Mouse (Mus musculus) lung, embryonic 15.5 days (tissue): ENCODE results near the gene Ly6g6f. TPM values are rescaled to one million over a fixed set of nuclear protein-coding genes. Genes with fewer than 3 reads are reported as not detected.
"Not testable (repeated sequence)": the region's sequence is repeated elsewhere in the genome, so short reads cannot be mapped to it uniquely, and the experiment has no call there.

Experiments used
- ATAC-seq: fragments of 200-750 bp; cut with Nextera tagmentation; 2 replicates; pipeline ENCODE4 v1.8.0; 2017; ENCODE audit warnings: moderate number of reproducible peaks, borderline replicate concordance; ENCODE audit not compliant: low FRiP score, low TSS enrichment; ENCODE audit errors: extremely low read depth
- H3K27ac ChIP-seq: fragments of 300-500 bp; sonication (generic); 2 replicates; pipeline ENCODE4 v1.5.1; 2015; ENCODE audit warnings: moderate library complexity, mild to moderate bottlenecking, inconsistent platforms
- H3K27me3 ChIP-seq: fragments of 300-500 bp; sonication (generic); 2 replicates; pipeline ENCODE4 v1.6.1; 2015; ENCODE audit warnings: inconsistent platforms
- H3K36me3 ChIP-seq: fragments of 300-500 bp; sonication (generic); 2 replicates; pipeline ENCODE4 v1.6.1; 2015; ENCODE audit warnings: inconsistent platforms
- H3K4me1 ChIP-seq: fragments of 300-500 bp; sonication (generic); 2 replicates; pipeline ENCODE4 v1.6.1; 2015; ENCODE audit warnings: inconsistent platforms
- H3K4me2 ChIP-seq: fragments of 300-500 bp; sonication (generic); 2 replicates; pipeline ENCODE4 v1.6.1; 2015; ENCODE audit warnings: inconsistent platforms, mild to moderate bottlenecking, moderate library complexity
- H3K4me3 ChIP-seq: fragments of 300-500 bp; sonication (generic); 2 replicates; pipeline ENCODE4 v1.5.1; 2015; ENCODE audit warnings: mild to moderate bottlenecking, inconsistent platforms
- H3K9ac ChIP-seq: fragments of 300-500 bp; sonication (generic); 2 replicates; pipeline ENCODE4 v1.6.1; 2015; ENCODE audit warnings: inconsistent platforms
- H3K9me3 ChIP-seq: fragments of 300-500 bp; sonication (generic); 2 replicates; pipeline ENCODE4 v1.6.1; 2016; ENCODE audit warnings: inconsistent platforms
- WGBS: fragments of 180-500 bp; shearing (Covaris S2); methylation state at CpG from one replicate; pipeline ENCODE4 v1.1.7; 2015; 5-methylcytosine and 5-hydroxymethylcytosine counted together
- polyA plus RNA-seq: library from polyadenylated mRNA; unstranded; fragments of >200 nt; fragmentation: Nextera tagmentation; extraction: Ambion mirVana; gene quantifications from 2 replicates; pipeline ENCODE4 v1.2.1, GENCODE M21; 2015

Gene Ly6g6f
- polyA plus RNA-seq, 1 experiment from 2014 or later = 0.51 TPM

DNA sequence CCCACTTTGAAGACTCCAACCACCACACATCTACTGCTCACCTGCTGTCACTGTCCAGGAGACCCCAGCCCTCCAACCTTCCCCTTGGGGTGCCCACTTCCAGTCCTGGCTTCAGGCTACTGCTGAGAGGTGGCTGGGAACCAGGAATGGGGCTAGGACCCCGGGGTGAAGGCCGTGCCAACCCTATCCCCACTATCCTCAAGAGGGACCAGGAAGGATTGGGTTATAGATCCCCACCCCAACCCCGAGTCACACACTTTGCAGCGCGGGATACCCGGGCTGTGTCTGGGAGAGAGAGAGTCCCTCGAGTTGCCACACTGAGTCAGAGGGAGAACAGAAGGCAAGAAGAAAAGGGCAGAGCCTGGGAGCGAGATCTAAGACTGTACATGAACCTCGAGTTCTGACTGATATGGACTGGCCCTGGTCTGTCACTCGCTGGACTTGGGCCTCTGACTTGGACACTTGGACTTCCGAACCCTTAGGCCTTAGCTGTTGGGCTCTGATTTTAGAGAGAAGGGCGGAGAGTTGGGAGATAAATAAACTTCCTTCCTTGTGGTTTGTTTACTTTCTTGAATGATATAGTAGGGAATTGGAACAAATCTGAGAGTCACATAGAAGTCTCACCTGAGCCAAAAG lies 39.0 kb upstream of the Ly6g6f start:
- 89% methylated on average over 12 of the region's 12 CpGs for WGBS

DNA sequence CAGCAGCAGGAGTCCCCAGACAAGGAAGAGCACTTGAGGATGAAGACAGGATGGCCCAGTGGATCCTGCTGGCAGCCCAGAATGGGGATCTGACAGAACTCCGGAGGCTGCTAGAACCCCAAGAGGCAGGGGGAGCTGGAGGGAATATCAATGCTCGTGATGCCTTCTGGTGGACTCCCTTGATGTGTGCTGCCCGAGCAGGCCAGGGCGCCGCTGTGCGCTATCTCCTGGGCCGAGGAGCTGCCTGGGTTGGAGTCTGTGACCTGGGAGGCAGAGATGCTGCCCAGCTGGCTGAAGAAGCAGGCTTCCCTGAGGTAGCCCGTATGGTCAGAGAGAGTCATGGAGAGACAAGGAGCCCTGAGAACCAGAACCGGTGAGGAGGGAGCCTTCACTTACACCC lies 37.9 kb upstream of the Ly6g6f start:
- H3K9me3 ChIP-seq, H3K4me2 ChIP-seq, H3K4me3 ChIP-seq, ATAC-seq, H3K9ac ChIP-seq, H3K27me3 ChIP-seq, H3K27ac ChIP-seq: not testable (repeated sequence)
- peaks cover 48% of the 10 kb centered on the region for H3K4me1 ChIP-seq
- H3K36me3 ChIP-seq = peaks cover 26% of the 10 kb centered on the region
- 87% methylated on average over 9 of the region's 9 CpGs for WGBS

More for the DNA sequence above, 39.0 kb upstream of the Ly6g6f start:
- peaks cover 15% of the 10 kb centered on the region; the same call in 1 of the 2 replicates for H3K36me3 ChIP-seq
- not testable (repeated sequence) for H3K27me3 ChIP-seq, H3K27ac ChIP-seq, H3K9me3 ChIP-seq, ATAC-seq, H3K4me2 ChIP-seq, H3K9ac ChIP-seq, H3K4me3 ChIP-seq
- H3K4me1 ChIP-seq = peaks cover 48% of the 10 kb centered on the region

DNA sequence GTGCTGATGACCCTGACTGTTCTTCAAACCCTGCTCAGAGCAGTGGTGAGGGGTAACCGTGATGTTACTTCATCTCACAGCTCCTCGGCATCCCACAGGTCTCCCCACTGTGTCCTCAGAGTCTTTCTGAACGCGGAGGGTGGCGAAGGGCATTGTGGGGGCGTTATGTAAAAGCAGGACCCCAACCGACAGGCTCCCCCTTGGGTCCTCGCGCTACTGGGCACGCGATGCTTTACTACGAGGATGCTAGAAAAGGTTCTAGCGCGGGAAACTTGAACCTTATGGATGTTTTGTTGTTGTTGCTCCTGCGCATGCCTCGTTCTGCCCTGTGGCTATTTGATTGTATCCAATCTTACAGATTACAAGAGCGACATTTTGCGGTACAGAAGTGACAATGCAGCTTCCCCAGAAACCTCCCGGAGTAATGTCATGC lies 36.5 kb upstream of the Ly6g6f start, which contains the start of gene Csnk2b:
TSS of gene Csnk2b (minus strand) at position 183 of the 433 bp plus-strand sequence.
- H3K4me3 ChIP-seq = peak within 1 kb of the TSS; percentile 81
- no peaks in the 10 kb centered on the region for H3K9me3 ChIP-seq
- peaks cover 37% of the 10 kb centered on the region for H3K4me1 ChIP-seq
- H3K4me2 ChIP-seq = peak within 1 kb of the TSS; percentile 95
- H3K27me3 ChIP-seq = no peaks in the 10 kb centered on the region
- peak within 1 kb of the TSS; percentile 91 for H3K9ac ChIP-seq
- under 1% methylated on average over 19 of the region's 19 CpGs for WGBS
- H3K27ac ChIP-seq = peak within 1 kb of the TSS; percentile 86
- ATAC-seq = no peak; the same call in 1 of the 2 replicates
- H3K36me3 ChIP-seq = peaks cover 37% of the 10 kb centered on the region

DNA sequence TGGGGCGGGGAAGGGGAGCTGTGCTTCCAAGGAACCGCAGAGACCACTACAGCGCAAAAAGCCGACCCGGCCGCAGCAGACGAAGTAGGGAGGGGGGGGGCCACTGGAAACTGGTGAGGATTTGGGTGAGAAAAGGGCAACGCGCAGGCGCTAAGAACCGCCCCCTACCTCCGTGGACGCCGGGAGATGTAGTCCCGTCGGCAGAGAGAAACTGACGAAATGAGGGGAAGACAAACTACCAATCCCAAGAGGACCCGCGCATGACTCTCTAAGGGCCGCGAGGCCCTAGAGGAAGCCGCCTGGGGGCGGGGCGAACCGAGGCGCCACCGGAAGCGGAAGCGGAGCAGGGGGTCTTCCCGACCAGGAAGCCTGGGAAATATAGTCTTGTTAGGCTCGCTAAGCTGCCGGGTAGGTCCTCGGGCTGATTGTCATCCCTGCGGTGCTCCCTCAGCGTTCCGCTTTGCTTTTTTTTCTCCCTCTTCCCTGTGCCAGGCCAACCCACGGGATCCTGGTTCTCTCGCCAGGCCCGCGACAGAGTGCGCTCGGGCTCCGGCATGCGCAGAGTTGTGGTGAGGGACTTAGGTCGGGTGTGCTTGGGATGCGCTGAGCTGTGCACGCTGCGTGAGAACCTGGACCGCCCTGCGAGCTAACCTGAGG lies 35.9 kb upstream of the Ly6g6f start, which contains the start of gene Gpank1:
TSS of gene Gpank1 (plus strand) at position 313 of the 657 bp plus-strand sequence.
- Histone ChIP-seq H3K9ac (peak within 1 kb of the TSS; percentile 91), H3K4me2 (peak within 1 kb of the TSS; percentile 95), H3K27me3 (no peaks in the 10 kb centered on the region), H3K36me3 (peaks cover 41% of the 10 kb centered on the region), H3K4me1 (peaks cover 33% of the 10 kb centered on the region), H3K9me3 (no peaks in the 10 kb centered on the region), H3K27ac (peak within 1 kb of the TSS; percentile 86), H3K4me3 (peak within 1 kb of the TSS; percentile 81)
- under 1% methylated on average over 48 of the region's 50 CpGs for WGBS
- ATAC-seq = peak; percentile 97

DNA sequence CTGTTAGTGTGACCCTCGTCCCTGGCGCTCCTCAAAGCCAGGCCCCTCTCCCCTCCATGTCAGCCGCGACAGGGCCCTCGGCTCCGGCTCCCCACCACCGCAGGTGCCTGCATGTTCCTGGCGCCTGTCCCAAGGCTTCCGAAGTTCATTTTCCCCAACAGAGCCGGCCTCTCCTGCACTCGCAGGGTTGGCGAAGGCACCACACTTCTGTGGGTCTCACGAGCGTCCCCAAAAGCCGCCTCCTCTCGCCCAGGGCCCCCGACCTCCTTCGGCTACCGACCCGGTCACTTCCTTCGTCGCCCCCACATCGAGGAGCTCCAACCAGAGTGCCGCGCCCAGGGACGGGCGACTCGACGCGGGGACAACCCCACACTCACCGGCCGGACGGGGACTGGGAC lies 35.3 kb upstream of the Ly6g6f start:
- H3K4me3 ChIP-seq = peak overlapping the region; percentile 81
- peak overlapping the region; percentile 60 for H3K27ac ChIP-seq
- peaks cover 30% of the 10 kb centered on the region for H3K4me1 ChIP-seq
- H3K9me3 ChIP-seq = no peaks in the 10 kb centered on the region
- H3K4me2 ChIP-seq = peak overlapping the region; percentile 95
- H3K9ac ChIP-seq = peak overlapping the region; percentile 91
- H3K36me3 ChIP-seq = peaks cover 46% of the 10 kb centered on the region
- no peaks in the 10 kb centered on the region for H3K27me3 ChIP-seq
- under 1% methylated on average over 33 of the region's 33 CpGs for whole genome bisulfite sequencing
- no peak for ATAC-seq

DNA sequence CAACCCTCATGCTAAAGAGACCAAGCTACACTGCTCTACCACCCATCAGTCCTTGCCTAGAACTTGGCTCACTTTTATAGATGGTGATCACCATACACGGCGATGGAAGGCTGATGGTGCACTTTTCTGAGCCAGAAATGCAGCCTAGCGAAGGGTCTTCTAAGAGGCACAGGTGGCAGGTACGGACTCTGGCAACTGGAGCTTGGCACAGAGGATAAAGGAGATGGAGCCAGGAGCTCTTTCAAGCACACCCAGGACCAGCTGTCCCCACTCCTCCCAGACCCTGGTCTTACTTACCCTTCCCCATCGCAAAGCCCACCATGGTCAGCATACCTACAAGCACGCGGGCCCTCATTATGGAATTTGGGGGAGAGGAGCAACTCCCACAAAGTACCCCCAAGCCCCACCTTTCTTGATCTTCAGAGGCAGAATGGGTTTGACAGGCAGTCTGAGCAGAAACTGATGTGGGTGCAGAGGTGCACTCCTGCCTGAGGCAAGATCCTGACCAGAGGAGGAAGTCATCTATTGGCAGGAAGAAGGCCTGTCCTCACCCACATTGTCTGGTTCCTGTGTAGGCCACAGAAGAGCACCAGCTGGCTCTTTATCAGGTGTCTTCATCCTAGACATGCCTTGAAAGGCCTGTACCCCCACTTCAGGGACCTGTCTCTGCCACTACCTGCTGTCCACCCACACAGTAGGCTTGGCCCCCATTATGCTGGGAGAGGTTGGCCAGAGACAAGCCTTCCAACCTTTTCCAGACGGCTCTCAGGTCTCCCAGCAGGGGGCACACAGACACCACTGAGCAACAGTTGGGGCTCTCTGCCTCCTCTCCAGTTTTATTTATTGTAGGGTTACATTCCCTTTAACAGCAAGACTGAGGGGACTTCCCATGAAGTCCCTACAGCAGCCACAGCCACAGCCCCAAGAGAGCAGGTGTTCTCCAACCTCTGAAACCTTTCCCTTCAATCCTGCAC lies 29.9 kb upstream of the Ly6g6f start, which contains the start of gene Ly6g5b:
TSS of gene Ly6g5b (minus strand) at position 383 of the 974 bp plus-strand sequence.
- no peak within 1 kb of the TSS for H3K4me3 ChIP-seq
- H3K4me1 ChIP-seq = peaks cover 8% of the 10 kb centered on the region
- no peaks in the 10 kb centered on the region for H3K9me3 ChIP-seq
- H3K27me3 ChIP-seq = no peaks in the 10 kb centered on the region
- H3K27ac ChIP-seq = no peak within 1 kb of the TSS
- WGBS = 84% methylated on average over 8 of the region's 8 CpGs
- H3K36me3 ChIP-seq = peaks cover 54% of the 10 kb centered on the region
- H3K4me2 ChIP-seq = no peak within 1 kb of the TSS
- ATAC-seq = no peak
- no peak within 1 kb of the TSS for H3K9ac ChIP-seq

DNA sequence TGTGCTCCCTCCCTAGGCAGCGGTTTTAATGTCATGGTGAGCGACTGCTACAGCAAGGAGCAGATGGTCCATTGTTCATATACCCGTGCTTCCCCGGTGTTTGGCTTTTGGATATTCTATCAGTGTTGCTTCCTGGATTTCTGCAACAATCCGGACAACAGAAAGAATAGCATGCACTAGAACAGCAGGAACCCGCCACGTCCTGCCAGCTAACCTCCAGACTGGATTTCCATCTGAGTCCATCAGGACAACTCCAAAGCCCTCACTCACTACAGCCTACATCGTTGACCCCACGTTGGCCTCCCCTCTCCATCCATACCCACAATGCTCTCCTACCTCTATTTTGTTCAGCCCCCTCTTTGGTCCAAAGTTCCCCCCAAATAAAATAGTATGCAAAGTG lies 26.4 kb upstream of the Ly6g6f start:
- Histone ChIP-seq H3K9me3 (no peaks in the 10 kb centered on the region), H3K4me3 (no peak overlapping the region), H3K36me3 (peaks cover 27% of the 10 kb centered on the region), H3K4me1 (no peaks in the 10 kb centered on the region), H3K27ac (no peak overlapping the region), H3K9ac (no peak overlapping the region), H3K27me3 (no peaks in the 10 kb centered on the region), H3K4me2 (no peak overlapping the region)
- no peak for ATAC-seq
- WGBS = 62% methylated on average over 9 of the region's 9 CpGs

DNA sequence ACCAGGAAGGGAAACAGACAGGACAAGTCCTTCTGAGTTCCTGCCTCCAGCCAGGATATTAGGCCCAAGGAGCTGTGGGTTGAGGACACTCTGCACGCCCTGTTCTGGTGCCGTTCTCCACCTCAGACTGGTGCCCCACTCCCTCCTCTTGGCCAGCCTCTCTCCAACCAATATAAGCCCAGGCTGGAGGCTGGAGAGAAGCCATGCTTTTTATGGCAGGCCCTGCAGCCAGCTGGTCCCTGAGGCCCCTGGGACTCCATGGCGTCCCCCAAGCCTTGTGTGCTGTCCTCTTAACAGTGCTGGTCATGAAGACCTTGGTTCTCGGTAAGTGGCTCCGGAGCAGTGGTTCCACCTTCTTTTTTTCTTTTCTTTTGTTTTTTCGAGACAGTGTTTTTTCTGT lies 22.7 kb upstream of the Ly6g6f start, which contains the start of gene Ly6g5c:
TSS of gene Ly6g5c (plus strand) at position 183 of the 400 bp plus-strand sequence.
- no peak within 1 kb of the TSS for H3K27ac ChIP-seq
- no peak within 1 kb of the TSS for H3K4me3 ChIP-seq
- WGBS = 88% methylated on average over 6 of the region's 6 CpGs
- ATAC-seq = no peak
- no peaks in the 10 kb centered on the region for H3K27me3 ChIP-seq
- peaks cover 7% of the 10 kb centered on the region for H3K36me3 ChIP-seq
- no peaks in the 10 kb centered on the region for H3K4me1 ChIP-seq
- H3K9ac ChIP-seq = no peak within 1 kb of the TSS
- H3K9me3 ChIP-seq = no peaks in the 10 kb centered on the region
- H3K4me2 ChIP-seq = no peak within 1 kb of the TSS

DNA sequence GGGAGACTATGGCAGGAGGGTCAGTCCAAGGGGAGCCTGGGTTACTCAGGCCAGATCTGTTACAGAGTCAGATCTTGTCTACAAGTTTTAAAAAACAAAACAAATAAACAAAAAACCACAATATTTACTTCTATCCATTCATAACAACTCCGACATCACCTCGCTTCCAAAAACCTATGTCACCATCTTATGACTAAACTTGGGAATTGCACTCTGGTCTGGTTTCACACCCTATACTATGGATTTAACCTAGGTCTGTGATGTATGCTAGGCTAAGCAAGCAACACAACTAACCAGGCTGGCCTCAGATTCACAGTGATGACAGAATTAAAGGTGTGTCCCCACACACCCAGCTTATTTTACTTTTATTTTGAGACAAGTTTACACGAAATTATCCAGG lies 21.1 kb upstream of the Ly6g6f start:
- no peaks in the 10 kb centered on the region for H3K27me3 ChIP-seq
- no peaks in the 10 kb centered on the region for H3K9me3 ChIP-seq
- H3K36me3 ChIP-seq = peaks cover 22% of the 10 kb centered on the region
- H3K27ac ChIP-seq = no peak overlapping the region
- no peak overlapping the region for H3K9ac ChIP-seq
- H3K4me1 ChIP-seq = no peaks in the 10 kb centered on the region
- 51% methylated on average over 3 of the region's 3 CpGs for WGBS
- H3K4me3 ChIP-seq = no peak overlapping the region
- ATAC-seq = no peak
- H3K4me2 ChIP-seq = no peak overlapping the region

DNA sequence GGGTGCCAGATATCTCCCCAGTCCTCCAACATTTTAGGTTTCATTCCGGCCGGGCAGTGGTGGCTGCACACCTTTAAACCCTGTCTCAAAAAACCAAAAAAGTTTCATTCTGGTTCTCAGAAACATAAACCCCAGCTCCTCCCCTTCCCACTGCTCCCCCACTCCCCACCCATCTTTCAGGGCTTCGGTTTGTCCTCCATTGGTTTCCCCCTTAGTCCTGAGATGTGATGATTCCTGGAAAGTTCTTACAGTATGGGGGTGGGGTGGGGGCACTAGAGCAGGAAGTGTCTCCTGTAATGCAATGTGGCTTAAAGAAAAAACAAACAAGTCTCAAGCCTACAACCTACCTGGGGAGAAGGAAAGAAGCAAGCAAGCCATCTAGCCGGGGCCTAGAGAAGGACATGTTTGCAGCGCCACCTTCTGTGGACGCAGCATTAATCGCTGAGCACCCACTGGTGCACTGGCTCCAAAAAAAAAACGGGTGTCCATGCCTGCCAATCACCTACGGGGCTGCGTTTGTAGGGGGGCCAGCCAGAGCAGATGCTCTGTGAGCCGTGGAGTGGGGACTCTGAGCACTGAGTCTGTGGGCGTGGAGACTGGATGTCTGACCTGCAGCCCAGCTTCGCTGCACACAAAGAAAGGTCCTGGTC lies 20.5 kb upstream of the Ly6g6f start:
- no peak overlapping the region for H3K27ac ChIP-seq
- 25% methylated on average over 13 of the region's 13 CpGs for WGBS

DNA sequence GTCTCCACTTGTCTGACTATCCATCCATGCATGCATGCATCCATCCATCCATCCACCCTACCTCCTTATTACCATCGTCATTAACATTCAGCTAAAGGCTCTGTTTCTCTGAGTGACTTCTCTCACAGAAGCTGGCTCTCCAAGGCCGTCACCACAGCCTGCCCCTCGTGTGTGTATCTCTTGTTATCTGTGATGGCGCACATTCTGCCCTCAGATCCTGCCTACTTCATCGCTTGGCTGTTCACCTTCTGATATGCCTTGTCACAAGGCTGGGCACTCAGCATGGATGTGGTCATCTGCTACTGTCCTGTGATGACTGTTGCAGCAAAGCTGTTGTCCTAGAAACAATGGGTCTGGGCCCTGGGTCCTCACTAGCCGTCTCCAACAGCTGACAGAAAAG lies 19.3 kb upstream of the Ly6g6f start:
- Histone ChIP-seq H3K9ac (no peak overlapping the region), H3K4me1 (no peaks in the 10 kb centered on the region), H3K27me3 (no peaks in the 10 kb centered on the region), H3K4me2 (no peak overlapping the region), H3K27ac (no peak overlapping the region), H3K9me3 (no peaks in the 10 kb centered on the region), H3K36me3 (peaks cover 33% of the 10 kb centered on the region), H3K4me3 (no peak overlapping the region)
- ATAC-seq = no peak
- WGBS = 57% methylated on average over 6 of the region's 6 CpGs

More for the DNA sequence above, 20.5 kb upstream of the Ly6g6f start:
- no peaks in the 10 kb centered on the region for H3K9me3 ChIP-seq
- no peak overlapping the region for H3K4me3 ChIP-seq
- H3K27me3 ChIP-seq = no peaks in the 10 kb centered on the region
- H3K9ac ChIP-seq = no peak overlapping the region
- no peaks in the 10 kb centered on the region for H3K4me1 ChIP-seq
- H3K36me3 ChIP-seq = peaks cover 29% of the 10 kb centered on the region
- no peak for ATAC-seq
- no peak overlapping the region for H3K4me2 ChIP-seq
